Mouse (Mus musculus) kidney, postnatal 10 days (tissue): ENCODE measurements around the gene Ano4.
"Not testable (repeated sequence)": the region's sequence is repeated elsewhere in the genome, so short reads cannot be mapped to it uniquely, and the experiment has no call there.

Source experiments
- DNase-seq: peaks from one replicate; pipeline ENCODE4 v3.0.0; 2021; ENCODE audit warnings: mixed read lengths

Gene Ano4

DNA sequence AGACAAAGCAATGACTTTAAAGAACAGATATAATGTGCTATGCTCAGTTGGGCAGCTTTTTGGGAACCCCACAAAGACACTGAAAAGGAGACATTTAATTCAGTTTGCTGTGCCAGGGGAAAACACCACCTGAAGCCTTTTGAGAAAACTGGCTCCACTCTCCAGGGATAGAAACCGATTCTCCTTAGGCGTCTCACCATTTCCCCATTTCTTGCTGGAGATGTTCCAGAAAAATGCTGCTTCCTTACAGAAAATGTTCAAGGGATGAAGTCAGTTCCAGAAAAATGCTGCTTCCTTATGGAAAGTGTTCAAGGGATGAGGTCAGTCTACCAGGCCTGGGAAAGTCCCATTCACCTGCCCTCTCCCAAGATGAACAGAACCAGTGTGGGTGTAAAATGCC, 233.1 kb downstream of the Ano4 start:
- no peak for DNase-seq

DNA sequence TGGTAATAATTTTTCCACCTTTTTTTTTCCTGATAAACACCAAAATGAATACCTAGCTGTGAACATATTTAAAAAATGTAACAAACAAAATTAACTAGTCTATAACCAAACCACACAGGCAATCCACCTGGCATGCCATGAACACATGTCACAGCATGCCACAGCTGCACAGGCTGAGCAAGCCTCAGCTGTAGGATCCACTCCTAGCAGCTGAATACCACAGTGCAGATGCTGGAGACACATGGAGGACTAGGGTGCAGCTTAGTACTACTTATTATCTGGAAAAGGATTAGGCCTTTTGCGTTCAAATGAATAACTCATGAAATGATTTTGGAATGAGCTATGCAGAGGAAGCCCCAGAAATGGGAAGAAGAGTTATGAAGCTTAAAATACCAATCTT, 233.6 kb downstream of the Ano4 start:
- DNase-seq: no peak

DNA sequence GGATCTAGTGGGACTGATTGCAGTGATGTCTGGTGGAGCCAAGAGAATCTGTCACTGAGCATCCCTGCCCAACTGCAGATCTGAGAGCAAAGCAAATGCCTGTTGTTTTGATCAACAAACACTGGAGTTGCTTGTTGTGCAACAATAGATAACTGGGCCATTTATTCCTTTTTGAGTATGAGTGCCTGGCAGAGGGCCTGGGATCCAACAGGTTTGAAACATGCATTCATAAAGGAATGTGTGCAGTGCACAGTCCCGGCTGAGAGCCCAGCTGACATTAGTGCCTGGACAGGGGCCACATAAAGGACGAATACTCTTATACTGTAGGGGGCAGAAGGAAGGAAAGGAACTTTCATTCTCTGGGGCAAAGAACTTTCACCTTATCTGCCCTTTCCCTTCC, 241.0 kb downstream of the Ano4 start:
- DNase-seq: no peak

DNA sequence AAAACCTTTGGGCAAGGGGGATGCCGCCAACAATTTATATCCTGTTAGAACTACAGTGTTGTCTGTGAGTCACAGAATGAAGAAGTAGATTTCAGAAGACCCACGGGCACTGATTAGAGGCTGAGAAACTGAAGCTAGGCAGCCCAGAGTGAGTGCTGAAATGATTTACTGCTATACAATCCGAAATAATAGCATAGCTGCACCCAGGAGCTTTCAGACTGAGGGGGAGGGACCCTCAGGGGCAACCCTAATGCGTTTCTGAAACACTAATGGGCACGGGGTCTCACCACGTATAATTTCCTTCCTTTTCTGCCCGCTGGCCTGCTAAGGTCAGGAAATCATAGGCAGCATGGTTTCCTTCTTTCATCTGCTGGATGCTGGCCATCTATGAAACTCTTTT, 242.5 kb downstream of the Ano4 start:
- no peak for DNase-seq

DNA sequence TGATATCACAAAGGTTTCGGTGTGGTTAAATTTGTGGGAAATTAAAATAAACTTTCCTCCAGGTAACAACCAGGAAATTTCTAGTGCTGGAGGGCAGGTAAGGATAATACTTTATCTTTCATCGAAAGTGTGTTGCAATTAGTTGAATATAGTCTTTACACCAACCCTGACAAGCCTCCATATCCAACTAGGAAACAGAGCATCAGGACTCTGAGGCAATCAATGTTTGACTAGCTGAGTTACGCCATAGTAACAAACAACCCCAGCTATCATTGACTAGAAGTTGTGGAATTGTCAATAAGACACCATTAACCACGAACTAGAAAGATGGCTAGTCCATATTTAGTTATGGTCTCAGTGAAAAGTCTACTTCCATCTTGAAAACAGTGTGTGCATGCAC, 246.4 kb downstream of the Ano4 start:
- no peak for DNase-seq

DNA sequence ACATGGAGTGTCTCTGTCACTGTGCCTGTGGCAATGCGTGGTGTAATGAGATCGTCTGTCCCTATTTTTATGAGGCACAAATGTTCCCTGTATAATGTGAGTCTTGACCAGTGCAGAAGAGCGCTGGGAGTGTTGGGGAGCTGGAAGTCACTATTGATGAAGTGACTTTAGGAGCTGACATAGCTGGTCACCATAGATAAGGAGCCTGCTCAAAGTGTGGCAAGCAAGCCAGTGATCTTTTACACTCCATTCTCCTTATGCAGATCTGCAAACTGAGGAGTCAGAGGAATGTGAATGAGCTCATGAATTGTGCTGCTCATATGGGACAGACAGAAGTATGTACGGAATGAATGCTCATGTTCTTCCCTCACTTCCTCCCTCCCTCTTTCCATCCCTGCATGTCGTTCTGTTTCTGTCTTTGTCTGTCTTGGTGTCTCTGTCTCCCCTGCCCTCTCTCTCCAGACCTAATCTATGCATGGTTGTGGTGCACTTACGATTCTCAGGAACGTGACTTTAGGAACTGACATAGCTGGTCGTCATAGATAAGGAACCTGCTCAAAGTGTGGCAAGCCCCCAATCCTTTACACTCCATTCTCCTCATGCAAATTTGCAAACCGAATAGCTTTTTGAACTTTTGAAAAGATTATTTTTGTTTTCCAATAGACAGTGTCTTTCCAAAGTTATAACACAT, 252.1 kb downstream of the Ano4 start:
- no peak for DNase-seq

DNA sequence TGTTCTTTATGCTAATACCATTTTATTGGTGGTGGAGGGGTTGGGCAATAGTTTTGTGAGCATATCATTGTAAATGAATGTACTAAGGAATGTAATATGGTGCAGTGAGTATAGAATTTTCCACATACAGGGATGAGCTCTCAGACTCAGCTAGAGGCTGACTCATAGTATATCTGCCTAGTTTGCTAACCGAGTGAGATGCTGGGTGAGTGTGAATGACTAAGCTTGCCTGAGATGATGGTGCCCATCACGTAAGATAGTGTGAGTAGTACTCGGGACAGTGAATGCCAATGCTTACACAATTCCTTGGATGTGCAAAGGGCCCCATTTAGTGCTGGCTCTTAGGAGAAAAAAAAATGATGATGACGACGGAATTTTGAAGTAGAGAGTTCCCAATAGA, 267.1 kb downstream of the Ano4 start:
- no peak for DNase-seq

DNA sequence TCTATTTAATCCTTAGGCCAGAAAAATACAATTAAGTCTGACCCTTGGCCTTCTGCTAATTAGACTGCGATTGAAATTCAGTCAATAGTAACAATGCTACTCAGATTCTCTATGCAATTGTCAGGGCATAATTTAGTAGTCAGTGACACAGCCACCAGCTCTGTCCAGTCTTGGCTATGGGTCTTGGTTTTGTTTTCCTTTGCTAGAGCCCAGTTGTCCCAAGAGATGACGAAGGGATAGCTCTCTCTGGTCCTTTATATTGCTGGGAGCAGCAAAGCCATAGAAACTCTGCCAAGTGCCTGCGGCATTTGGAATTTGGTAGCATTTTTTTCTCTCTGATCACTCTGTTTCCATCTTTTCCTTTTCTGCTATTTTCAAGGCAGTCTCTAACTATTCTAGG, 288.7 kb downstream of the Ano4 start:
- no peak for DNase-seq

DNA sequence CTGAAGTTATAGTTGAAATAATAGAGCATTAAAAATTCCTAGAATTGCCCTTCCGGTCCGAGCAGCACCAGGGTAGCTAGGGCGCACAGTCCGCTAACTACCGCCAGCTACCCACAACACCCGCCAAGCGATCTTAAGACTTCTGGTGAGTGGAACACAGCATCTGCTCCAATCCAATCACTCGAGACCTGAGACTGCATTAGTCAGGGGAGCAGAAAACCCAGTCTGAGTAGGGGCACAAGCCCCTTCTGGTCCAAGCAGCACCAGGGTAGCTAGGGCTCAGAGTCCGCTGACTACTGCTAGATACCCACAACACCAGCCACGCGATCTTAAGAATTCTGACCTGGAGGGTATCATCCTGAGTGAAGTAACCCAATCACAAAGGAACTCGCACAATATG, 299.6 kb downstream of the Ano4 start:
- DNase-seq: not testable (repeated sequence)

DNA sequence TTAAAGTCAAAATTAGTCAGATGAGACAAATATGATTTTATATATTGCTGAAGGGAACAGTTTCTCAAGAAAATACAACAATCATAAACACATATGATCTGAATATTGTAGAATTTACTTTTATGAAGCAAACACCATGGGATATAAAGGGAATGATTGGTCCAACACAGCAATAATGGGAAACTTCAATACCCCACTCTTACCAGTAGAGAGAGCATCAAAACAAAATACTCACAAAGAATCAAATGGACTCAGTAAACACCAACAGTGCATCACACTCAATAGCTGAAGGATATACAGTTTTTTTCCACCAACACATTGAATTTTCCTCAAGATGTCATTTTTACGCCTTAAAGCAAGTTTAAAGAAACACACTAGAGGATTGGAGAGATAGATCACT, 300.4 kb downstream of the Ano4 start:
- DNase-seq: no peak

DNA sequence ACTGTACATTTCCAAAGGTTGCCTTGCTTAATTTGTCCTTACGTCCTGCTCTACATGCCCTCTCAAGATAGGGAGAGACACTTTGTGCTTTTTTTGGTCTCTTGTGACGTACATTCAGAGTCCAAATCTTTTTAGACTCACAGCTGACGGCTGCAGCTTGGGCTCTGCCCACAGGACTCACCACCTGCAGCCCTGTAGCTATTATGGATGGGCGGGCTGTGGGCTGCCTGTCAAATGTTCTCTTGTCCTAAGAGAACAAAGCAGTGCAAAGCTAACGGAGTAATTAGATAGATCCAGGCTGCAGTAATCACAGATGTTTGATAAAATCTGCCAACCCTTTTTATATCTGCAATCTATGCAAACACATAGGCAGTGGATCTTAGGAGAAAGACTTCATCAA, 325.6 kb downstream of the Ano4 start:
- no peak for DNase-seq

DNA sequence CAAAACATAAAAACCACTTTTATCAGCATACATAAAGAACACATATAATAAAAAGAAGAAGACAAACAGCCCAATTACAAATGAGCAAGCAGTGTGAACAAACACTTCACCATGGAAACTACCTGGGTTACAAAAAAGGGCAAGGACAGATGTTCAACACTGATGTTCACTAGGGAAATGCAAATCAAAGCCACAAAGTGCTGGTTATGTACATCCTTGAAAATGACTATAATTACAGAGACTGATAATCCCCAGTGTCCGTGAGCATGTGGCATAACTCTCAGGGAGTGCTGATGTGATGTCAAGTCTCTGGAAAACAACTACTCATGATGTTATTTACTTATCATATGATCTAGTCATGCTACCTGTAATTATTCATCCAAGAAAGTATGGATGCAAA, 336.3 kb downstream of the Ano4 start:
- no peak for DNase-seq

DNA sequence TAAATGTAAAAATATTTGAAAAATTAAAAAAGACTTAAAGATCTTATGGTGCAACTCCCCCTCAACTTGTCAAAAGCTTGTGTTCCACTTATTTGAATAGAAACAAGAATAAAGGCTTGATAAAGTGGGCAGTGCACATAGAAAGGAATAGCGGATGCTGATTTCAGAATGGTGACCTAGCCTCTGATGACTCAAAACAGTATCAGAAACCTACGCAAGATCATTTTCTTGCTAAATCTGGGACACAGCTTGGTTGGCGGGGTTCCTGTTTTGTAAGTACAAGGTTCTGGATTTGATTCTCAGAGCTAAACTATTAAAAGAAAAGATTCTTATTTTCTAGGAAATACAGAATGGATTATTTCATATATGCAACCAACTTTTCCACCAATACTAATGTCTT, 340.0 kb downstream of the Ano4 start:
- DNase-seq: no peak

DNA sequence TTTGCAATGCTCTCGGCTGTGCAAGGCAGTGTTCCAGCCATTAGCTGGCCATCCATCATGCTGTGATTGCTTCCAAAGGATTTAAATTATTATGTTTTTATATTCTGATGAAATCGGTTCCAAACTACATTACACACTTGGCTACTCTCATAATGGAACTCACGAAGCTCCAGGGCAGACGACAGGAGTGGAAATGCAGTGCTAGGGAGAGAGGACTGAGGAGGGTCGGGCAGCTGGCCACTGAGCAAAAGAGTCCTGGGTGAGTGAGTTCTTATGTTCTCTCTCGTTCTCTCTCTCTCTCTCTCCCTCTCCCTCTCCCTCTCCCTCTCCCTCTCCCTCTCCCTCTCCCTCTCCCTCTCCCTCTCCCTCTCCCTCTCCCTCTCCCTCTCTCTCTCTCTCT, 357.6 kb downstream of the Ano4 start:
- no peak for DNase-seq

DNA sequence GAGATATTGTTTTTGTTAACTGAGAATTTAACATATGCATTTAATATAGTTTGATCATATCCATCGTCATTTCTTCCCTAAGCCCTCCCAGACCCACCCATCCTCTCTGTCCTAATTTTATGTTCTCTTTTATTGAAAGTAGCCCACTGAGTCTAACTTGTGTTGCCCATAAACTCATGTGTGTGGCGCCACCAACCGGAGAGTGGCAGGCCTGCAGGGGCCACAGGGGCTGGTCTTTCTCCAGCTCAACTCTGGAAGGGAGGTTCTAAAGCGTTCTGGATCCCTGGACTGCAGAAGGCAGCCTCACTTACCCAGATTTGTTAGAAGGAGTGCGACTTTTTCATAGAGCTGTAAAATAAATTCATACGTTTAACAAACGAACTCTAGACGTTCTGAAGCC, 361.1 kb downstream of the Ano4 start:
- DNase-seq: peak; percentile 71

DNA sequence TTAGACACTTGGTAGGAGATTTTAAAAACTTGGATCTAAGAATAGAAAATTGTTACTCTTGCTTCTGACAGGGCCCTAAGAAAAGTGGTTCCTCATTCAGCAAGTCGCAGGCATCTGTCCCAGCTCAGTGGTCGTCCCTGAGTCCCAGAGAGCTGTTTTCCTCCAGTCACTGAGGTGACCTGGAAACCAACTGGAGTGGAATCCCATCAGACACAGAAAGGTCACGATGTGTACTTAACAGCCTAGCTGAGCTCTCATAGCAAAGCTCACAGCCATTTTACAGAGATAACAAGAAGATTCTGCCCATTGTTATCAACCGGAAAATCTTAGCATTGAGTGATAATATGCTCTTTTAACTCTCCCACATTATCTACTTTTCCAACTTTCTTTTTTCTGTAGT, 365.1 kb downstream of the Ano4 start:
- no peak for DNase-seq

DNA sequence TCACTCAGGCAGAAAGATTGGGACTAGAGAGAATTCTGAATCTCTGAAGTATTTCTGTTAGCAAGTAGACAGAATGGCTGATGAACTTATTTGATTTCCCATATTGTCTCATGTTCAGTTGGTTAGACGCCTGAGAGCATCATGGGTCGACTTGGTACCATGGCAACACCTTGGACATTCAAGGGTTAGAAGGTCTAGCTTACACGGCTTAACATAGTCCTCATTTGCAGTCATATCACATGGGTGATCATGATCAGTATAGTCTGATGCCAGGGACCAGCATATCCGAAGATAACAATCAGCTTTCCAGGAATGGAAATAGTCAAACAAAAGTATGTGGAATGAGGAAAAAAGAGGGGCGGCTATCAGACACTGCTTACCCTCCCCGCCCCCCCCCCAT, 365.6 kb downstream of the Ano4 start:
- no peak for DNase-seq

DNA sequence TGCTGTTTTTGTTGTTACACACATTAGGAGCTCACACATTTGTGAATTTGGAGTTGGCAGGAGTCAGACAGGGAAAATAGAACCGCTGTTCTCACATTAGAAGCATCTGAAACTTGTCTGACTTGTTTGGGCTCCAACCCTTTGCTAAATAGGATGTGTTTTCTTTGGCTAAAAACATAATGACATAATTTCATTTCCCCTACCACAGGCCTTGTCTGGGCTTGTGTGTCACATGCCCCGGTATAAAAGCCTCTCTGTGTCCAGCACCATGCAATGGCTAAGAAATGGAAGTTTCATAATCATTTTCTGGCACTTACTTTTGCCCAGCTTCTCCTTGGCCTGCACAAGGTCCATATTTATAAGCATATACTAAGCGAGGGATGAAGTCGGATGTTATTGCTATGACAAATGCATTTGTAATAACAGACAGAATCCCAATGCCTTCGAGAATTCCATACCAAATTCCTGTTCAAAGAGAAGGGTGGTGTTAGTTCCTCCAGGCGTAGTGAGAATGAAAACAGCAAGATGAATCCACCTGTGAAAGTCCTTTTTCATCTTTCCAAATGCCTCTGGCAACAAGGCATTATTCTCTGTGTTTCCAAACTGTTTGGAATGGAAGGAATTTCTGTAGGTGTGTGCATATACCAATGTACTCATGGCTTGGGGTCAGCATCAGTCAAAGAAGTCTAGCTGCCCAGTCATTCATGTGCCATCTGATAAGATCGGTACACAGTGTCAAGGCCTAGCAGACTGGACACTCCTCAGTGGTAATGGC, 373.4 kb downstream of the Ano4 start:
- DNase-seq: no peak

DNA sequence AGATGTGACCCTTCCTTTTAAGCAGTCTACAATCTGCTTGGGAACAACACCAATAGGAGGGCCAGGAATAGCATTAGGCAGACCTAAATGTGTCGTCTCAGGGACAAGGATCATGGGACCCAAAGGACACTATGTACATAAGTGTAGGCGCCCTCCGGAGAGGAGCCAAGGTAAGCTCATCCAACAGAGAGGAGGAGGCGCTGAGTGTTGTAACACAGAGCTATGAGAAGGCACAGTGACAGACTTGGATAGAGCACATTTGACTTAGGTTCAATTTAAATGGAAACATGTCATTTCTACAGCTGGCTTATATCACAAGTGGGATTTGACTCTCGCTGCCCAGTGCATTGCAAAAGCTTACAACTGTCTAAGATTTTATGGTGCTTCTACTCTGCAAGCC, 376.0 kb downstream of the Ano4 start:
- no peak for DNase-seq

DNA sequence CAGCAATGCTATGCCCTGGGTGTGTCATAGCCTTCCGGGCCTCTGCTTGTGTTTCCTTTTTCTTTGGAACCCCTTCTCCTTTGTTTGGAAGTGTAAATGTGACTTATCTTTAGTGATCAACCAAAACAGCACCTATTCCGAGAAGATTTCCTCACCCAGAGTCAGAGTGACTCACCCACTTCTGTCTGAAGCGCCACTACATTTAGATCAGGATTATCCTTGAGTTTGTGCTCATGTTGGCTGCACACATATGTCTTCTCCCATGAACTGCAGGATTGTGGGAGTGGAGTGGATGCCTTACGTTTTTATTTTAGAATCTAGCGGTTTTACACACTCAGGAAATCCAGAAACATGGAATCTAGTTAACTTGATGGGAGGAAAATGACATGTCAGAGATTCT, 383.8 kb downstream of the Ano4 start:
- no peak for DNase-seq

DNA sequence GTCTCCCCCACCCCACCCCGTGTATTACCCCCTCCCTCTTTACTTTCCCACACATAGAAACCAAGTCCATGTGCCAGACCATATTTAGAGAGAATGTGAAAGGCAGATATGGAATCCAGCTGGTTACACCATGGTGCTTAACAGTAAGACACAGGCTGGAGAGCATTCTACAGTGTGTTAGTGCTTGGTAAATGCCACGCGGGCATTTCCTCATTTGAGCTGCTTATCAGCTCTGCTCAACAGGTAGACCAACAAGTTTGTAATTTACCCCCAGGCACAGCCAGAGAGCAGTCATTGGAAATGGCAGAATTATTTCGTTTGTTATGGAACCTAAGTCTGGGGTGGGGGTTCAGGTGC, 394.3 kb downstream of the Ano4 start:
- DNase-seq: no peak

DNA sequence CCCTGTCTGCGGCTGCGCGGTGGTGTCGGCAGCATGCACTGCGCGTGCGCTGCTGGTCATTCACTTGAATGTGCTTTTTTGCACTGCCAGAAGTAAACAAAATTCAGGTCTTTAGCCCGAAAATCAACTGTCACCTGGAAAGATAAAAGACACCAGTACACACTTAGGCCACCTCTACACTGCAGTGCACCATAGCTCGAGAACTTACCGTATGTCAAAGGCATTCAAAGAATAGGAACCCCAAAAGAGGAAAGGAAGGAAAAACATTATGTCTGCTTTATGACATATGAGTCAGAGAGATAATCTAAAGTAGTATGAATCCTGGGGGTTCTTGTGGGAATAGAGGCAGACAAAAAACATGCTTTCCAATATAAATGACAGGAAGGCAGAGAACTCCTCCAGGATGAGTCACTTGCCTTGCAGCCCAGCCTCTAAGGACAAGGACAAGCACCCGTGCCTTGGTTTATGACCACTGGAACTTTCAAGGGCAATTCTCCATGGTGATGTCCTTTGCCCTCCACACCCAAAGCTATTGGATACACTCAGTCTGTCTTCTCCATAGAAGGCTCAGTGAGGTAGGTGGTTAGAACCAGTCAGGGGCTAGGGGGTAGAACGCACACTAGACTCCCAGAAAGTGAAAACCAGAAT, 394.8 kb downstream of the Ano4 start:
- DNase-seq: no peak
